Mouse (Mus musculus) forebrain, embryonic 11.5 days (tissue): ENCODE data around the gene Pgm5. TPM values are rescaled to one million over a fixed set of nuclear protein-coding genes. Genes with fewer than 3 reads are reported as not detected.

ENCODE experiments used
- ATAC-seq: fragments of 200-750 bp; cut with Nextera tagmentation; replicated peaks from 2 replicates; pipeline ENCODE4 v1.8.0; 2017; ENCODE audit warnings: moderate TSS enrichment; ENCODE audit not compliant: low FRiP score
- DNase-seq: peaks from one replicate; pipeline ENCODE4 v3.0.0-alpha.2; 2017; ENCODE audit warnings: low spot score
- H3K27ac ChIP-seq: fragments of 300-500 bp; sonication (generic); 2 replicates; pipeline ENCODE4 v1.5.1; 2014; ENCODE audit warnings: low read depth, low read length
- H3K27me3 ChIP-seq: fragments of 300-500 bp; sonication (generic); 2 replicates; pipeline ENCODE4 v1.6.1; 2014; ENCODE audit warnings: mild to moderate bottlenecking, low read length, mixed read lengths; ENCODE audit not compliant: control insufficient read depth, insufficient read depth
- H3K36me3 ChIP-seq: fragments of 300-500 bp; sonication (generic); 2 replicates; pipeline ENCODE4 v1.6.1; 2014; ENCODE audit warnings: mild to moderate bottlenecking, low read length, moderate library complexity, mixed read lengths; ENCODE audit not compliant: control insufficient read depth, insufficient read depth
- H3K4me1 ChIP-seq: fragments of 300-500 bp; sonication (generic); replicated peaks from 2 replicates; pipeline ENCODE4 v1.6.1; 2014; ENCODE audit warnings: low read length, mixed read lengths; ENCODE audit not compliant: control insufficient read depth, insufficient read depth
- H3K4me2 ChIP-seq: fragments of 300-500 bp; sonication (generic); 2 replicates; pipeline ENCODE4 v1.6.1; 2014; ENCODE audit warnings: low read depth, mild to moderate bottlenecking, low read length, moderate library complexity, mixed read lengths; ENCODE audit not compliant: severe bottlenecking
- H3K4me3 ChIP-seq: fragments of 300-500 bp; sonication (generic); 2 replicates; pipeline ENCODE4 v1.5.1; 2014; ENCODE audit warnings: low read depth, low read length
- H3K9ac ChIP-seq: fragments of 300-500 bp; sonication (generic); 2 replicates; pipeline ENCODE4 v1.6.1; 2014; ENCODE audit warnings: low read length
- H3K9me3 ChIP-seq: fragments of 300-500 bp; sonication (generic); 2 replicates; pipeline ENCODE4 v1.6.1; 2016; ENCODE audit warnings: low read length, mixed read lengths; ENCODE audit not compliant: control insufficient read depth
- WGBS: fragments of 180-500 bp; shearing (Covaris S2); extraction: QIAGEN DNeasy Blood & Tissue Kit; methylation state at CpG from one replicate; pipeline ENCODE4 v1.1.7; 2014; 5-methylcytosine and 5-hydroxymethylcytosine counted together
- polyA plus RNA-seq: library from polyadenylated mRNA; unstranded; fragments of >200 nt; fragmentation: Nextera tagmentation; extraction: Ambion mirVana; gene quantifications from 2 replicates; pipeline ENCODE4 v1.2.1, GENCODE M21; 2014

Gene Pgm5
- polyA plus RNA-seq, 1 experiment from 2014 or later: 0.35 TPM

GRCm38 (mm10) chr19:24742606-24743005, 119.0 kb downstream of the Pgm5 start:
- H3K4me1 ChIP-seq: no peaks in the 10 kb centered on the region
- H3K27ac ChIP-seq: no peak overlapping the region
- H3K4me3 ChIP-seq: no peak overlapping the region
- H3K36me3 ChIP-seq: no peaks in the 10 kb centered on the region
- ATAC-seq: no peak
- no peaks in the 10 kb centered on the region for H3K27me3 ChIP-seq
- 82% methylated on average over 6 of the region's 6 CpGs for WGBS
- H3K9me3 ChIP-seq: no peaks in the 10 kb centered on the region
- no peak overlapping the region for H3K4me2 ChIP-seq
- H3K9ac ChIP-seq: no peak overlapping the region
- DNase-seq: no peak

DNA sequence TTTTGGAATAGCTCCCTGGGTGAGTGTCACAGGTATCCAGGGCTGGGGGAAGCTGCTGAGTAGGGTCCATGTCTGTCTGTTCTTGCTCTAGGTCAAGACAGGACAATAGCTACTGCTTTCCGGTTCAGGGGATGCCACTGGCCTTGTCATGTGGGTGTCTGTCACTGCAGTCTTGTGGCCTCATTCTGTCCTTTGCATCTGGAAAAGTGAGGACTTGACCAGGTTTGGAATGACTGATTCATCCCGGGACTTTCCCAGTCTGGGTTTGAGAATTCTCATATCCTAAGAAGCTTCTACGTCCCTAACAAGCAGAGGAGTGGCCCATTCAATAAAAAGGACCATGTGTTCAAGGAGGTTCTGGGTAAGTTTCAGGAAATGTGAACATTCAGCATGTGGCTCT, 122.9 kb downstream of the Pgm5 start:
- H3K9me3 ChIP-seq: no peaks in the 10 kb centered on the region
- H3K36me3 ChIP-seq: no peaks in the 10 kb centered on the region
- no peak overlapping the region for H3K4me2 ChIP-seq
- no peak overlapping the region for H3K4me3 ChIP-seq
- no peaks in the 10 kb centered on the region for H3K27me3 ChIP-seq
- H3K4me1 ChIP-seq: no peaks in the 10 kb centered on the region
- no peak overlapping the region for H3K9ac ChIP-seq
- H3K27ac ChIP-seq: no peak overlapping the region
- 87% methylated on average over 3 of the region's 3 CpGs for WGBS
- no peak for DNase-seq
- no peak for ATAC-seq

GRCm38 (mm10) chr19:24738026-24738425, 123.6 kb downstream of the Pgm5 start:
- no peaks in the 10 kb centered on the region for H3K27me3 ChIP-seq
- no peak for ATAC-seq
- no peak overlapping the region for H3K4me2 ChIP-seq
- no peak for DNase-seq
- no peaks in the 10 kb centered on the region for H3K36me3 ChIP-seq
- H3K27ac ChIP-seq: no peak overlapping the region
- no peak overlapping the region for H3K4me3 ChIP-seq
- H3K4me1 ChIP-seq: no peaks in the 10 kb centered on the region
- 96% methylated on average over 5 of the region's 5 CpGs for WGBS
- no peaks in the 10 kb centered on the region for H3K9me3 ChIP-seq
- no peak overlapping the region for H3K9ac ChIP-seq

DNA sequence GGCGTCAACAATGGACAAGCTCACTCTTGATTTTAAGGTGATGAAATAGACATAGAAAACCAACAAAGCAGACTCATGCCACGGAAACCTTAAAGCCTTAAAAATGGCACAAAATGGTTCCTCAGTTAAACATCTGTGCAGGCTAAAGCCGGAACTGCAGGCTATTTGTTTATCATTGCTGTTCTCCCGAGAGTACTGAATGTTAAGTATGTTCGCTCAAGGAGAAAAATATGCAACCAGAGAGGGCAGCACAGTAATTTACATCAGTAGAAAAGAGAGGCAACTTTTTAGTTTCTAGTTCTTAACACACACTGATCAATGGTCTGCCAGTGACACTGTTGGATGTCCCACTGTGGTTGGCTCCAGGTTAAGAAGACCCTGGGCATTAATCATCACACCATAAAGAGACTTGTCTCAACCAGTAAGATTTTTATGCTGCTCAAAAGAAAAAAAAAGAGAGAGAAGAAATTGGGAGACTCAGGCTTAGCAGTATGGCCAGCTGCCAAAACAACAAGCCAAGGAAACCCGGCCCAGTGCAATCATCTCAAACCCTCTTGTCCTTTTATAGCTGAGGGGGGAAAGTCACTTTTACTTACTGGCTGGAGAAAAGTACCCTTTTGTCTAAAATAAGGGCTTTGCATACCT, 126.0 kb downstream of the Pgm5 start:
- 73% methylated on average over 6 of the region's 6 CpGs for WGBS
- H3K4me3 ChIP-seq: no peak overlapping the region
- ATAC-seq (no peak), DNase-seq (no peak)
- no peaks in the 10 kb centered on the region for H3K36me3 ChIP-seq
- H3K9ac ChIP-seq: no peak overlapping the region
- no peak overlapping the region for H3K4me2 ChIP-seq
- H3K27me3 ChIP-seq: no peaks in the 10 kb centered on the region
- no peaks in the 10 kb centered on the region for H3K9me3 ChIP-seq
- no peaks in the 10 kb centered on the region for H3K4me1 ChIP-seq
- H3K27ac ChIP-seq: no peak overlapping the region

DNA sequence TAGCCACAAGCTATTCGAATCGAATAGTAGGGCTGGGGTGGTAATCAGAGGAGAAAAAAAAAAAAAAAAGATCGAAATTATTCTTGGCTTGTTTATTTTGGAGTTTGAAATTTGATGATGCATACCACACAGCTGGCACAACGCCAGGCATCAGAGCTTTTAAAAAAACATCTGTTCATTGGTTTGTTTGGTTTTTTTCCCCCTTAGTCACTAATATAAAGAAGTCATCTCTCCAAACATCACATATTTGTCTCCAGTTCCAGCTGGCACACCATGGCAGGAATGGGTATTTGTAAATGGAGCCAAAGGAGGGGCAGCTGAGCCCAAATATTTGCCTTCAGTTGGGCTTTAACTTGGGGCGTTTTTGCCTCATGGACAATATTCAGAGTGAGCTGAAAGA, 131.0 kb downstream of the Pgm5 start:
- Histone ChIP-seq H3K4me2 (no peak overlapping the region), H3K9ac (no peak overlapping the region), H3K4me1 (no peaks in the 10 kb centered on the region), H3K36me3 (no peaks in the 10 kb centered on the region), H3K4me3 (no peak overlapping the region), H3K27me3 (no peaks in the 10 kb centered on the region), H3K9me3 (no peaks in the 10 kb centered on the region), H3K27ac (no peak overlapping the region)
- DNase-seq: no peak
- no peak for ATAC-seq
- 83% methylated on average over 5 of the region's 5 CpGs for WGBS

DNA sequence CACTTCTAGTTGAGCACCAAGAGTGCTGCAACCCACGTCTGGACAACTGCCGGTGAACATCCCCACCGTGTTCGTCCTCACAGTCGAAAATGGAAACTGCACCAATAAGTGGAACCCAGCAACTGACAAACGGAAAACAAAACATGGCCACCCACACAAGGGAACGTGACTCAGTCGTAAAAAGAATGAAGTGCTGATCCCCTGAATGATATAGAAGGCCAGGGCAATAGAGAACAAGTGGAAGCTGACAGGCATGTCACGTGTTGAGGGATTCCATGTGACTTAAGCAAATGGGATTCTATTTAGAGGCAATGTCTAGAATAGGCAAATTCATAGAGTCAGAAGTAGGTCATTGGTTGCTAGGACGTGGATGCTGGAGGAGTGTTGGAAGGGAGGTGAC, 137.3 kb downstream of the Pgm5 start:
- ATAC-seq (no peak), DNase-seq (no peak)
- Histone ChIP-seq H3K36me3 (no peaks in the 10 kb centered on the region), H3K9me3 (no peaks in the 10 kb centered on the region), H3K4me3 (no peak overlapping the region), H3K27ac (no peak overlapping the region), H3K27me3 (no peaks in the 10 kb centered on the region), H3K4me1 (no peaks in the 10 kb centered on the region), H3K9ac (no peak overlapping the region), H3K4me2 (no peak overlapping the region)
- WGBS: 90% methylated on average over 10 of the region's 10 CpGs

DNA sequence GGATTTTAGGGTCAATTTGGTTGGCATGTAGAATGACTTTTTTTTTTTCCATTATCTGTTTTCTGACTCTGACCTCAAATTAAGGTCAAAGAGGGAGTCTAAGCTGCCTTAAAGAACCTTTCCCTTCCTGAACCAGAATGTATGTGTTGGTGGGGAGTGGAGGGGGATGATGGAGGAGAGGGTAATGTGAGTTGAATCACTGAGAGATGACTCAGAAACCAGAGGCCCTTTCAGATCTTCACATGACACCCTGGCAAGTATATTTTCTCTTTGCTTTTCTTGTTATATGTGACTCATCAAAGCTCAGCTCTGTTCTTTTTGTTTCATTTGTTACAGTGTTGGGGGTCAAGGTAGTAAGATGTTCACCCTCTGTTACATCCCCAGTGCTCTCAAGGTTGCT, 141.2 kb downstream of the Pgm5 start:
- Histone ChIP-seq H3K36me3 (no peaks in the 10 kb centered on the region), H3K4me2 (no peak overlapping the region), H3K4me3 (no peak overlapping the region), H3K9me3 (no peaks in the 10 kb centered on the region), H3K4me1 (no peaks in the 10 kb centered on the region), H3K27ac (no peak overlapping the region), H3K27me3 (no peaks in the 10 kb centered on the region), H3K9ac (no peak overlapping the region)
- DNase-seq: no peak
- no peak for ATAC-seq

DNA sequence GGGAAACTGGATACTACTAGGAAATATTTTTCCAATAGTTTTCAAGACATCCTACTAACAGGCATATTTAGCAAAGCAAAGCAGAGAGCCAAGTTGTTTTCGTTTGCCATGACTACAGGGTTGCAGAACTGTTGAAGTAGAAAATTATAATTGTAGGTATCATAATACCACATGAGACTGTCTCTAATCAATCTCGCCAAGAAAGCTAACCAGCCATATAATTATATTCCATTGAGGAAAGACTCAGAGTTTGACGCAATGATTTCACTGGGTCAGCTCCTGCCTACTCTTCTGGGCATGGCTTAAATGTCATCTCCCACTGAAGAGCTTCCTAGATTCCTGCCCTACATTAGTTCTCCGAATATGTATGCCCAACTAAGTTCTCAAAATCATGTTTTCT, 142.2 kb downstream of the Pgm5 start:
- Histone ChIP-seq H3K36me3 (no peaks in the 10 kb centered on the region), H3K27ac (no peak overlapping the region), H3K9me3 (no peaks in the 10 kb centered on the region), H3K4me1 (no peaks in the 10 kb centered on the region), H3K9ac (no peak overlapping the region), H3K4me3 (no peak overlapping the region), H3K4me2 (no peak overlapping the region), H3K27me3 (no peaks in the 10 kb centered on the region)
- no peak for DNase-seq
- WGBS: 86% methylated on average over 4 of the region's 4 CpGs
- no peak for ATAC-seq

- 82% methylated on average over 1 of the region's 1 CpGs for WGBS
- Histone ChIP-seq H3K36me3 (no peaks in the 10 kb centered on the region), H3K9me3 (no peaks in the 10 kb centered on the region), H3K4me2 (no peak overlapping the region), H3K27me3 (no peaks in the 10 kb centered on the region), H3K9ac (no peak overlapping the region), H3K4me1 (no peaks in the 10 kb centered on the region), H3K4me3 (no peak overlapping the region), H3K27ac (no peak overlapping the region)
- DNase-seq: no peak
- no peak for ATAC-seq
Measured at GRCm38 (mm10) chr19:24718021-24718420, 143.6 kb downstream of the Pgm5 start.
